Mouse (Mus musculus): ENCODE results near the gene Arhgap32.

Gene Arhgap32

GRCm38 (mm10) chr9:32257882-32258281 is 141.9 kb downstream of the Arhgap32 start:
- DNase-seq: no peak

GRCm38 (mm10) chr9:32271896-32272444 is 156.0 kb downstream of the Arhgap32 start:
- DNase-seq: peak; percentile 71 to 72

GRCm38 (mm10) chr9:32278052-32278451 is 162.1 kb downstream of the Arhgap32 start:
- DNase-seq: no peak

DNA sequence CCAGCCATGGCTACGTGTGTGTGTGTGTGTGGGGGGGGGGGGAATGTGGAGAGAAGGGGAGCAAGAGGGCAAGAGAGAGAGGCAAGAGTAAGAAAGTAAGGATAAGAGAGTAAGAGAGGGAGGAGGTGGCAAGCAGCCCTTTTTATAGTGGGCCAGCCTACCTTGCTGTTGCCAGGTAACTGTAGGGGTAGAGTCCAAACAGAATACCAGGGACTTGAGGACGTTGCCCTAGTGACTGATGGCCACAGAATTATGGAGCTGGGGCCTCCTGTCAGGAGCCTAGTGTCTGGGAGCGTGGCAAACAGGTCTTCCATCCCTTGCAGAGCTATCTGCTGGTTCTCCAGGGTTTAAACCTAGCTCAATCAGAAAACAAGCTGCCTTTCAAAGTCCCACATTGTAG is 163.9 kb downstream of the Arhgap32 start:
- peak; percentile 17 to 46 for DNase-seq

DNA sequence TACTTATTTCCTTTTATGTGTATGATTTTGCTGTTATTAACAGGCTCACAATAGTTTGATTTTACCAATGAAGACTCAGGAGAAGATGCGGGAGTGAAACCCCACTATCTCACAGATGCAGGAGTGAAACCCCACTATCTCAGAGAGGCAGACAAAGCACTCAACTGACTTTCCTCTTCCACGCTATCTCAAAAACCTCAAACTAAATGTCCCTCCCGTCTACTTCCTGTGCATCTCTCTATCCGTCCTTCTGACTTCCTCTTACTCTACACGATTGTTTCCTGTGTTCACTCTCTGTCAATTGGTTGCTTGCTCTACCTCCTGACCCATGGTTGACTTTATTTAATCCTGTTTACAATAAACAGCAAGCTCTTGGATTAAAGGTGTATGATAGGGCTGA is 164.5 kb downstream of the Arhgap32 start:
- no peak for DNase-seq

- peak in 1 of 2 experiments; percentile 42 for DNase-seq
Observed at GRCm38 (mm10) chr9:32283591-32283990, 167.7 kb downstream of the Arhgap32 start.

DNA sequence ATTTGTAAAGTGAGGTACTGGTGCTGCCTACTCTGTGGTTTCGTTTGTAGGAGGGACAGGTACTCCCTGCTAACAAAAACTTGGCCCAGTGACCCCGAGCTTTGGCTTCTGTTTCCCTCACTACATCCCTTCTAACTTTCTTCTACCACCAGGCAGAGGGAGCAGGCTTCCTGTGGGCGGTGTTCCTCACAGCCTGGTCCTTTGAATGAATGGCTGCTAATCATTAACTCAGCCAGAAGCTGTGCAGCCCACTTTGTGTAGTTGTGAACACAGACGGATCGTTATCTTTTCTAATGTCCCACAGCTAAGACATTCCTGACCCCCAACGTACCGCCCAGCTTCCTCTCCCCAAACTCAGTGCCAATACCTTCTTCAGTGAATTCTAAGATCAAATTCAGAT is 175.7 kb downstream of the Arhgap32 start:
- peak; percentile 29 to 34 for DNase-seq

DNA sequence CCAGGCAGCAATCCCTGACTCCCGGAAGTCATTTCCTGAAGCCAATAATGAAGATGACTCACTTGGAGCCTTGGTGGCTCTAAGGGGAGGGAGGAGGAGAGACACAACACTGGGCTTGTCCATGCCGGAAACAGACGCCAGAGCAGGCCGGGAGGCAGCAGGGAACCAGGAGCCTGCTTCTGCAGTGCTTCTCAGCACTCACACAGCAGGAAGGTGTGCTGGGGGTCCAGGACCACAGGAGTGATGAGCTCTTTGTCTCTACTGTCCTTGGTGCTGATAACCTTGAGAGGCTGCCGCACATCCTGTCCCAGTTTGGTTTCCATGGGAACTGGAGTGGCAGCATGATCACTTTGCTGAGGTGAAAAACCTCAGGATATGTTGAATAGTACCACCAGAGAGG is 176.8 kb downstream of the Arhgap32 start:
- DNase-seq: no peak

GRCm38 (mm10) chr9:32295061-32295800 is 179.3 kb downstream of the Arhgap32 start:
- DNase-seq: no peak

- no peak for DNase-seq
Observed at GRCm38 (mm10) chr9:32302501-32303150, 186.7 kb downstream of the Arhgap32 start.

DNA sequence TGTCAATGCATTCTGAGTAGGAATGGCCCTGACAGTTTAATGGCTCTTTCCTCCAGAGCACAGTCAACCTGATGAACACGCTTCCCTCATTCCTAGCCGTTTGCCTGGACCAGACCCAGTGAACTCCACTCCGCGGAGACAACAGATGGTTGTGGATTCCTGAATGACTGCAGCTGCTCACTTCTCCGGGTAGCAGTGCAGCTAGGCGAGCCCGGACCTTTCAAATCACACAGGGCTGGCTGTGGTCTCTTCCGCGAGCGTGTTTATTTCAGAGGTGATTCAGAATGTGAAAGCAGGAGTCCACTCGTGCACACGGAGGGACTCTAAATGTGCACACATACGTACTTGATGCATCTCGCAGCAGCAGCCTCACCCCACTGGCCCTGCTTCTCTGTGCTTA is 195.8 kb downstream of the Arhgap32 start:
- DNase-seq: no peak

- DNase-seq: no peak
Observed at GRCm38 (mm10) chr9:32312208-32312607, 196.3 kb downstream of the Arhgap32 start.

DNA sequence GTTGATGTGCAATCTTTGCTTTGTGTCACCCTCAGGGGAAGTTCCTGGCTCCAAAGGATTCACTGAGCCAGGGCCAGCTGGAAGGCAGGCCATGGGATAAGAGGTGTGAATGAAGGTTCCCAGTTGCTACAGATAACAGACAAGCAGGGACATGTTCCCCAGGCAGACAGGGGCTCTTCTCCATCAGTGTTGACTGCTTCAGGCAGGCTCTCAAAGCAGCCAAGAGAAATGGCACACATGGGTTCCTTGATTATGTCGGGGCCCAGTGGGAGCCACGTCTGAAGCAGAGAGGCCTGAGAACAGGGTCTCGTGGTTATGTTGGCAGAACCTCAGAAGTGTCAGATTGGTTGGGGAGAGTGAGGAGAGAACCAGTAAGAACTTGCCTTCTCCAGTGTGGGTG is 198.1 kb downstream of the Arhgap32 start:
- DNase-seq: no peak

- no peak for DNase-seq
Observed at GRCm38 (mm10) chr9:32315999-32316398, 200.1 kb downstream of the Arhgap32 start.
